Mouse (Mus musculus): ENCODE data around the gene Disc1. TPM values are rescaled to one million over a fixed set of nuclear protein-coding genes. Genes with fewer than 3 reads are reported as not detected.

Gene Disc1
- polyA plus RNA-seq, 1 experiment from 2014 or later: 3.8 TPM

- no peaks in the 10 kb centered on the region for H3K27me3 ChIP-seq (ENCODE audit: insufficient read depth, low read length)
- ATAC-seq (ENCODE audit: insufficient read depth) (no peak), DNase-seq (no peak)
- no peaks in the 10 kb centered on the region for H3K9me3 ChIP-seq (ENCODE audit: low read depth, low read length)
- no peak overlapping the region for H3K27ac ChIP-seq (ENCODE audit: low read depth)
- no peak overlapping the region for H3K4me2 ChIP-seq
- no peak for TF ChIP-seq CTCF (IDR thresholded peaks at IDR 0.05; ENCODE audit: low read depth)
- no peaks in the 10 kb centered on the region for H3K4me1 ChIP-seq (ENCODE audit: insufficient read depth)
- WGBS: 75% methylated on average over 13 of the region's 13 CpGs
- no peaks in the 10 kb centered on the region for H3K36me3 ChIP-seq (ENCODE audit: insufficient read depth)
- H3K9ac ChIP-seq: no peak overlapping the region
- H3K4me3 ChIP-seq (ENCODE audit: low read depth, low read length): no peak overlapping the region
Observed at GRCm38 (mm10) chr8:125200273-125200863, 146.4 kb downstream of the Disc1 start.

- Histone ChIP-seq H3K4me1 (ENCODE audit: insufficient read depth) (no peaks in the 10 kb centered on the region), H3K27me3 (ENCODE audit: insufficient read depth, low read length) (no peaks in the 10 kb centered on the region), H3K9me3 (ENCODE audit: low read depth, low read length) (no peaks in the 10 kb centered on the region), H3K27ac (ENCODE audit: low read depth) (no peak overlapping the region), H3K4me2 (no peak overlapping the region), H3K4me3 (ENCODE audit: low read depth, low read length) (no peak overlapping the region), H3K36me3 (ENCODE audit: insufficient read depth) (no peaks in the 10 kb centered on the region), H3K9ac (no peak overlapping the region)
- 50% methylated on average over 6 of the region's 6 CpGs for WGBS
- ATAC-seq (ENCODE audit: insufficient read depth) (no peak), DNase-seq (peak; percentile 42)
- TF ChIP-seq CTCF (IDR thresholded peaks at IDR 0.05; ENCODE audit: low read depth): no peak
Observed at GRCm38 (mm10) chr8:125201650-125202049, 147.7 kb downstream of the Disc1 start.

- no peak for TF ChIP-seq CTCF (IDR thresholded peaks at IDR 0.05; ENCODE audit: low read depth)
- Histone ChIP-seq H3K9ac (no peak overlapping the region), H3K4me2 (no peak overlapping the region), H3K9me3 (ENCODE audit: low read depth, low read length) (no peaks in the 10 kb centered on the region), H3K27me3 (ENCODE audit: insufficient read depth, low read length) (no peaks in the 10 kb centered on the region), H3K27ac (ENCODE audit: low read depth) (no peak overlapping the region), H3K4me3 (ENCODE audit: low read depth, low read length) (no peak overlapping the region), H3K4me1 (ENCODE audit: insufficient read depth) (no peaks in the 10 kb centered on the region), H3K36me3 (ENCODE audit: insufficient read depth) (no peaks in the 10 kb centered on the region)
- WGBS: 77% methylated on average over 9 of the region's 9 CpGs
- DNase-seq: no peak
- no peak for ATAC-seq (ENCODE audit: insufficient read depth)
Observed at GRCm38 (mm10) chr8:125203016-125203415, 149.0 kb downstream of the Disc1 start.

GRCm38 (mm10) chr8:125205556-125205955 lies 151.6 kb downstream of the Disc1 start:
- Histone ChIP-seq H3K9me3 (ENCODE audit: low read depth, low read length) (no peaks in the 10 kb centered on the region), H3K4me2 (no peak overlapping the region), H3K4me3 (ENCODE audit: low read depth, low read length) (no peak overlapping the region), H3K27me3 (ENCODE audit: insufficient read depth, low read length) (no peaks in the 10 kb centered on the region), H3K36me3 (ENCODE audit: insufficient read depth) (no peaks in the 10 kb centered on the region), H3K9ac (no peak overlapping the region), H3K4me1 (ENCODE audit: insufficient read depth) (no peaks in the 10 kb centered on the region), H3K27ac (ENCODE audit: low read depth) (no peak overlapping the region)
- no peak for ATAC-seq (ENCODE audit: insufficient read depth)
- WGBS: 86% methylated on average over 4 of the region's 4 CpGs
- no peak for DNase-seq
- TF ChIP-seq CTCF (IDR thresholded peaks at IDR 0.05; ENCODE audit: low read depth): no peak

GRCm38 (mm10) chr8:125206391-125206790 lies 152.4 kb downstream of the Disc1 start:
- ATAC-seq (ENCODE audit: insufficient read depth) (no peak), DNase-seq (no peak)
- Histone ChIP-seq H3K9ac (no peak overlapping the region), H3K4me2 (no peak overlapping the region), H3K27me3 (ENCODE audit: insufficient read depth, low read length) (no peaks in the 10 kb centered on the region), H3K36me3 (ENCODE audit: insufficient read depth) (no peaks in the 10 kb centered on the region), H3K4me1 (ENCODE audit: insufficient read depth) (no peaks in the 10 kb centered on the region), H3K9me3 (ENCODE audit: low read depth, low read length) (no peaks in the 10 kb centered on the region), H3K27ac (ENCODE audit: low read depth) (no peak overlapping the region), H3K4me3 (ENCODE audit: low read depth, low read length) (no peak overlapping the region)
- 72% methylated on average over 8 of the region's 8 CpGs for WGBS
- no peak for TF ChIP-seq CTCF (IDR thresholded peaks at IDR 0.05; ENCODE audit: low read depth)

- H3K4me2 ChIP-seq: no peak overlapping the region
- TF ChIP-seq CTCF (IDR thresholded peaks at IDR 0.05; ENCODE audit: low read depth): no peak
- no peaks in the 10 kb centered on the region for H3K36me3 ChIP-seq (ENCODE audit: insufficient read depth)
- H3K27me3 ChIP-seq (ENCODE audit: insufficient read depth, low read length): no peaks in the 10 kb centered on the region
- no peaks in the 10 kb centered on the region for H3K9me3 ChIP-seq (ENCODE audit: low read depth, low read length)
- DNase-seq (no peak), ATAC-seq (ENCODE audit: insufficient read depth) (no peak)
- no peaks in the 10 kb centered on the region for H3K4me1 ChIP-seq (ENCODE audit: insufficient read depth)
- H3K27ac ChIP-seq (ENCODE audit: low read depth): no peak overlapping the region
- H3K4me3 ChIP-seq (ENCODE audit: low read depth, low read length): no peak overlapping the region
- H3K9ac ChIP-seq: no peak overlapping the region
- WGBS: 71% methylated on average over 3 of the region's 3 CpGs
Observed at GRCm38 (mm10) chr8:125206962-125207361, 153.0 kb downstream of the Disc1 start.

- Histone ChIP-seq H3K4me3 (ENCODE audit: low read depth, low read length) (no peak overlapping the region), H3K4me1 (ENCODE audit: insufficient read depth) (no peaks in the 10 kb centered on the region), H3K36me3 (ENCODE audit: insufficient read depth) (no peaks in the 10 kb centered on the region), H3K9me3 (ENCODE audit: low read depth, low read length) (no peaks in the 10 kb centered on the region), H3K4me2 (no peak overlapping the region), H3K27ac (ENCODE audit: low read depth) (no peak overlapping the region), H3K27me3 (ENCODE audit: insufficient read depth, low read length) (no peaks in the 10 kb centered on the region), H3K9ac (no peak overlapping the region)
- no peak for DNase-seq
- no peak for ATAC-seq (ENCODE audit: insufficient read depth)
- no peak for TF ChIP-seq CTCF (IDR thresholded peaks at IDR 0.05; ENCODE audit: low read depth)
- 51% methylated on average over 13 of the region's 13 CpGs for WGBS
Observed at GRCm38 (mm10) chr8:125212619-125213167, 158.7 kb downstream of the Disc1 start.
